Mouse (Mus musculus): ENCODE measurements around the gene Smim13. TPM values are rescaled to one million over a fixed set of nuclear protein-coding genes. Genes with fewer than 3 reads are reported as not detected.
"Not testable (repeated sequence)": the region's sequence is repeated elsewhere in the genome, so short reads cannot be mapped to it uniquely, and the experiment has no call there.

Smim13 gene
- 16.0 and 17.1 TPM in 2 replicates for polyA plus RNA-seq (2015; fragmentation: Nextera tagmentation; extraction: Ambion mirVana)

DNA sequence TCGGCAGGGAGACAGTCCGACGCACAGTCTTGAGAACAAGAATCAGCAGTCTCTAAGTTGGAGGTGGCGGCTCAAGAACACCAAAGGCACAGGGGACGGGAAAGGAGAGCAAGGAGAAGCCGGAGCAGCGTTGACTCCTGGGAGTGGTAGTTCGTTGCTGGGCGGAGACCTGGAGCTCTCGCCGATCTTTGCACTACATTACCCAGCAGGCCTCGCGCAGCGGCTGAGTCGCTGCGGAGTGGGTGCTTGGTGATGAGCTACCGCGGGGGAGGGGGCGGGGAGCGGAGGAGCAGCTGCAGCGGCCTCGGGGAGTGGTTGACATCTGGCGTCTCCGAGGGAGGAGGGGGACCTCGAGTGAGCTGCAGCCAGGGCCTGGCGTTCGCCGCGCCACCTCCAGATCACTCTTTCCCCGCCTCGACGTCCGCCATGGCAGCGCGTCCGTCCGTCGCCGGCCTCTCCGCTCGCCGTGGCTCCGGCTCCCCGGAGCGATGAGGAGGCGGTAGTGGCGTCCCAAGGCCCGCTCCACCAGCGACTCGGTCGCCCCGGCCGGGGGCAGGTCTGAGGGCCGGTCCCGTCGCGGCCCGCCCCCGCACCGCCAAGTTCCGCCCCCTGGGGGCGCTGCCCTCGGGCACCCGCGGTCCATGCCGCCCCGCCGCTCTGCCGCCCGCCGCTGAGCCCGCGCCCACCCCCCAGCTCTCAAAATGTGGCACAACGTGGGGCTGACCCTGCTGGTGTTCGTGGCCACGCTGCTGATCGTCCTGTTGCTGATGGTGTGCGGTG is at the start of gene Smim13:
Gene Smim13, plus strand, starts transcription at position 307 of the 780 bp plus-strand sequence.
- H3K4me1 ChIP-seq, result peaks cover 11% of the 10 kb centered on the region
- peak; percentile 96 for ATAC-seq (ENCODE audit: insufficient number of reproducible peaks, insufficient read depth, low FRiP score, low TSS enrichment, low read depth)
- no peaks in the 10 kb centered on the region for H3K9me3 ChIP-seq
- no peaks in the 10 kb centered on the region for H3K36me3 ChIP-seq
- H3K27ac ChIP-seq, result peak within 1 kb of the TSS; percentile 88
- no peaks in the 10 kb centered on the region for H3K27me3 ChIP-seq
- peak within 1 kb of the TSS; percentile 72 for H3K4me2 ChIP-seq
- H3K4me3 ChIP-seq, result peak within 1 kb of the TSS; percentile 80
- peak within 1 kb of the TSS; percentile 85 for H3K9ac ChIP-seq
- under 1% methylated on average over 78 of the region's 78 CpGs for whole genome bisulfite sequencing

DNA sequence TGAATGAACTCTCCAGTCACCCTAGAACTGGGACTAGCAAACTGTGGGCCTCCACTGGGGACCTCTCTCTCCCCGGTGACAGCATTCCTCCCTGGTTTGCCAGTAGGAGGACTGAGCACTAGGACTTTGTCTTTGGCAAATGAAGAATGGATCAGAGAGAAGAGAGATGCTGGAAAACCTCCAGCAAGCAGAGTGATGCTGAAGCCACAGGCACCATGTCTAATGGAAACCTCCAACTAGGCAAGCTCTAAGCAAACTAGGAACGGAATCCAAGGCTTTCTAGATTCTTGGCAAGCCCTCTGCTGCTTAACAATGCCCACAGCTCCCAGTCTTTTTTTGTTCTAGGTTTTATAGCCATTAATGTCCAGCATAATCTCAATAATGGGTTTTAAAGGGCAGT is 48.8 kb upstream of the Smim13 start:
- Histone ChIP-seq H3K9me3 (no peaks in the 10 kb centered on the region), H3K4me1 (peaks cover 13% of the 10 kb centered on the region; the same call in 1 of the 2 replicates), H3K27me3 (no peaks in the 10 kb centered on the region), H3K9ac (no peak overlapping the region), H3K36me3 (no peaks in the 10 kb centered on the region), H3K4me3 (no peak overlapping the region), H3K27ac (no peak overlapping the region), H3K4me2 (no peak overlapping the region)
- WGBS, result 67% methylated on average over 2 of the region's 2 CpGs
- ATAC-seq (ENCODE audit: insufficient number of reproducible peaks, insufficient read depth, low FRiP score, low TSS enrichment, low read depth), result no peak

DNA sequence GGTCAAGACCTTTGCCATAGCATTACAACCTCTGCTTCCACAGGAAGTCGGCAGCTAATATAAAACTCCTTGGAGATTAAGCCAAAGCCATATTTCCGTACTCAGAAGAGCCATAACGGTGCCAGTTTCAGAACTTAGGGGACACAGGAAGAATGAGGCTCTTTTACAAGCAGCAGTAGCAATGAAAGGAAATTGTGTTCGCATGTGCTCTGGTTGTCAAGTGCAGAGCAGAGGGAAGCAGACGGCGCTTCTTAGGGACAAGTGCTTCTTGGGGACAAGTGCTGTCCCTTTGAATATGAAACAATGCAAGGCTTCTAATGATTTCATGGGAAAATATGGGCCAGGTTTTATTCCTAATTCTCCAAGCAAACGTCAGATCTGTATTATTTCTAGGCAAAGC is 46.4 kb upstream of the Smim13 start:
- 40% methylated on average over 7 of the region's 7 CpGs for WGBS
- no peaks in the 10 kb centered on the region for H3K9me3 ChIP-seq
- no peak overlapping the region for H3K27ac ChIP-seq
- no peaks in the 10 kb centered on the region for H3K27me3 ChIP-seq
- peaks cover 13% of the 10 kb centered on the region; the same call in 1 of the 2 replicates for H3K4me1 ChIP-seq
- no peak for ATAC-seq (ENCODE audit: insufficient number of reproducible peaks, insufficient read depth, low FRiP score, low TSS enrichment, low read depth)
- H3K9ac ChIP-seq, result no peak overlapping the region
- no peak overlapping the region for H3K4me2 ChIP-seq
- H3K36me3 ChIP-seq, result no peaks in the 10 kb centered on the region
- no peak overlapping the region for H3K4me3 ChIP-seq

DNA sequence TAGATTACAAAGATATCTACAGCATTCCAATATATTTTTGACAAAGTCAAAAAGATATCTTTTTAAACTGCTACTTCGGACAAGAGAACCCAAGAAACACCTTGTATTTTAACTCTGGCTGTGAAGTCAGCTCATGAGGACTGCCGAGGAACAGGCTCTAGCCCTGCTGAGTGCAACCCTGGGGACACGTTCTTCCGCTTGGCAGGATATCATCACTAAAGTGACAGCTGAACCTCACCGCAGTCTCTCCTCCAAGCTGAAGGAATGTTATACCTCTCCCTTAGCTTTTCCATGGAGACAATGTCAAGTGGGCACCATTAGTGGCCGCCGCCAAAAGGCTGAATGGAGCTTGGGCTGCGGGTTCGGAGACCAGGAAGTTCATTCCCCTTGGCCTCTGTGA is 46.0 kb upstream of the Smim13 start:
- no peaks in the 10 kb centered on the region for H3K36me3 ChIP-seq
- no peak overlapping the region for H3K9ac ChIP-seq
- no peak overlapping the region for H3K27ac ChIP-seq
- H3K9me3 ChIP-seq, result no peaks in the 10 kb centered on the region
- H3K4me3 ChIP-seq, result no peak overlapping the region
- H3K4me2 ChIP-seq, result no peak overlapping the region
- H3K4me1 ChIP-seq, result peaks cover 13% of the 10 kb centered on the region; the same call in 1 of the 2 replicates
- H3K27me3 ChIP-seq, result no peaks in the 10 kb centered on the region
- 71% methylated on average over 9 of the region's 9 CpGs for WGBS
- no peak for ATAC-seq (ENCODE audit: insufficient number of reproducible peaks, insufficient read depth, low FRiP score, low TSS enrichment, low read depth)

DNA sequence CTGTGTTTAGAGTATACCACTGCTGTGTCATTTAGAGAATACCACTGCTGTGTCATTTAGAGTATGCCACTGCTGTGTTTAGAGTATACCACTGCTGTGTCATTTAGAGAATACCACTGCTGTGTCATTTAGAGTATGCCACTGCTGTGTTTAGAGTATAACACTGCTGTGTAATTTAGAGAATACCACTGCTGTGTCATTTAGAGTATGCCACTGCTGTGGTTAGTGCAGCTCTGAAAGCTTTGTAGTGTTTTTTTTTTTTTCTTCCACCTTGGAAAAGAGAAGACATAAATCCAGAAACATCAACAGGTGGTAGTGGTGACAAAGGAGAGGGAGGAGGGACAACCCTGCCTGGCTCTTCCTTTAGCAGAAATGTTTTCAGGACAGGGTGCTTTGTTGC is 44.1 kb upstream of the Smim13 start:
- H3K27ac ChIP-seq; H3K4me2 ChIP-seq; H3K36me3 ChIP-seq; H3K27me3 ChIP-seq; H3K4me3 ChIP-seq; H3K9ac ChIP-seq; ATAC-seq (ENCODE audit: insufficient number of reproducible peaks, insufficient read depth, low FRiP score, low TSS enrichment, low read depth); H3K9me3 ChIP-seq: not testable (repeated sequence)
- H3K4me1 ChIP-seq, result peaks cover 13% of the 10 kb centered on the region; the same call in 1 of the 2 replicates

DNA sequence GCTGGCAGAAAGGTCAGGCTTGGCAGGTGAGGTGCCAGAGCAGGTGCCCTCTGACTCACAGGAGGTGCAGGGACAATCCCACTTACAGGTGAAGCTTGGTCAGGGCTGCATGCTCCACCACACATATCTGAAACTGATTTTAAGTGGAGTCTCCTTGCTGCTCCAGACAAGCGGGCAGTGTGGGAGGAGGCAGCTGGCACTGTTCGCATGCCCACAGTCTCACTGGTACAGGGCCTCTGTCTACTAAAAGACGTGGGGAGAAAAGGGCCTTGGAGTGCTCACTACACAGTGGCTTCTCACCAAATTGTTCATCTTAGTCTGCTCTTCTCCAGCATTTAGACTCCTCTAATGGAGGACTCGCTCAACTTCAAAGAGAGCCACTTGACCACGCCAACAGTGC is 43.4 kb upstream of the Smim13 start:
- ATAC-seq (ENCODE audit: insufficient number of reproducible peaks, insufficient read depth, low FRiP score, low TSS enrichment, low read depth), result no peak
- Histone ChIP-seq H3K27ac (no peak overlapping the region), H3K4me2 (no peak overlapping the region), H3K4me1 (peaks cover 7% of the 10 kb centered on the region; the same call in 1 of the 2 replicates), H3K9ac (no peak overlapping the region), H3K4me3 (no peak overlapping the region), H3K27me3 (no peaks in the 10 kb centered on the region), H3K36me3 (no peaks in the 10 kb centered on the region), H3K9me3 (no peaks in the 10 kb centered on the region)
- 91% methylated on average over 5 of the region's 5 CpGs for WGBS

DNA sequence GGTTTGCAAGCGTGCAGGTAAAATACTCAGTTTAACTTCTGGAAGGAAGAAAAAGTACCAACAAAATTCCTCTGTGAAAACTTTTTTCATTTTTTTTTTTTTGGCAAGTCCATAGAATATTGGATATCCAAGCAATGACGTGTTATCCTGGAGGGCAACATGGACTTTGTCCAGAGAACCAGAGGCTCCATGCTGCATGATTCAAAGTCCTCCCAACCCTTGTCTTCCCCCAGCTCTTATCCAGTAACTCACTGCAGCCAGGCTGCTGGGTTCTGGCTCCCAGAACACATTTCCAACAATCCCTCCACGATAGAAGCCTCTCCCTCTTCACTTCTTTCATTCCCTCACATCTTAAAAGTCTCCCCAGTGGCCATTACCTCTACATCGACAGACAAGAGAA is 38.4 kb upstream of the Smim13 start:
- WGBS, result 70% methylated on average over 4 of the region's 4 CpGs
- Histone ChIP-seq H3K9me3 (no peaks in the 10 kb centered on the region), H3K27ac (no peak overlapping the region), H3K4me2 (no peak overlapping the region), H3K36me3 (no peaks in the 10 kb centered on the region), H3K4me1 (peaks cover 13% of the 10 kb centered on the region), H3K4me3 (no peak overlapping the region), H3K9ac (no peak overlapping the region), H3K27me3 (no peaks in the 10 kb centered on the region)
- ATAC-seq (ENCODE audit: insufficient number of reproducible peaks, insufficient read depth, low FRiP score, low TSS enrichment, low read depth), result no peak

DNA sequence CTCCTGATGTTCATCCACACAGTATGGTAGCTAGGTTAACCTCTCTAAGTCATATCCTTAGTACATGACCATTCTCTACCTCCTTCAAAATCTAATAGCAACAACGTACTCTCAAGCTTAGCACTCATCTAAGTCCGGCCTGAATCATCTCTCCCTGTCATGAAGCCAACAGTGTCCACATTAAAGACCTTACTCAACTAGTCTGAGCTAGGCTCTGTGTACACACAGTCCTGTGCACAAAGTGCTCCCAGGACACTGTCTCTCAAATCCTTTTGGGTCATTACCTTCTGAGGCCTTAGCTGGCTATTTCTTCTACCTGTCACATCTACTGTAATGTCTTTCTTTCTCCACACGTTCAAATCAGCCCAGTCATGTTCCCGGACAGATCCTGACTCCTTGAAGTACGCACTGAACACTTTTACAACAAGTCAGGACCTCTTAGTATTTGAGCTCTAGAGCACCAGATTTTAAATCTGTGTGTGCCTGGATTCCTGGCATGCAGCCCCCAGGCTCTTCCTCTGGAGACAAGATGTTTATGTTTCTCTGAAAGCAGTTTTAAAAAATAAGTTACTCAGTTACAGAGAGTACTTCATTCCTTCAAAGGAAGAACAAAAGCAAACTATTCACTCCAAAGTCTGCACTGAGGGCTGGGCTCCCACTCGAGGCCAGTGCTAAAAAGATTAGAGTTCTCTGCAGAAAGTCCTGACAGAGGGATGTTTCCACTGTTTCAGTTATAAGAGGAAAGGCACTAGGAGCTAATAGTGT is 36.9 kb upstream of the Smim13 start:
- H3K27ac ChIP-seq, result peak overlapping the region; percentile 39
- no peaks in the 10 kb centered on the region for H3K27me3 ChIP-seq
- H3K4me1 ChIP-seq, result peaks cover 13% of the 10 kb centered on the region
- WGBS, result 58% methylated on average over 6 of the region's 6 CpGs
- no peaks in the 10 kb centered on the region for H3K9me3 ChIP-seq
- ATAC-seq (ENCODE audit: insufficient number of reproducible peaks, insufficient read depth, low FRiP score, low TSS enrichment, low read depth), result no peak
- no peak overlapping the region for H3K4me2 ChIP-seq
- no peak overlapping the region for H3K4me3 ChIP-seq
- H3K36me3 ChIP-seq, result no peaks in the 10 kb centered on the region
- H3K9ac ChIP-seq, result no peak overlapping the region

DNA sequence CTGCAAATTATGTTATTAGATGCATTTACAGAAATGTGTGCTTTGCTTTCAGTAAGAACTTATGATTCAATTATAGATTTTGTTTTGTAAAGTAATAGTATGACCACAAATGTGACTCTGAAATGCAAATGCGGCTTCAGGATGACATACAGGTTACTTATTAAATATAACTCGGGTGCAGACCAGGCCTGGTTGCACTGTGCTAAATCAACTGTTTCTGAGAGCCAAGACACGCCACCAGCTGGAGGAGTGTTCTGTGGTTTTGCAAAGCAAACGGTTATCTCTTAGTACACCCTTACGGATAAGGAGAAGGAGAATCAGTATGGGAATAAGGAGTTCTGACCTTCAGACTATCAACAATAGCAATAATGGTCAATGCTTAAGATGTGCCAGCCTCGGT is 34.0 kb upstream of the Smim13 start:
- H3K27ac ChIP-seq, result no peak overlapping the region
- no peaks in the 10 kb centered on the region for H3K27me3 ChIP-seq
- 76% methylated on average over 6 of the region's 6 CpGs for whole genome bisulfite sequencing
- peaks cover 13% of the 10 kb centered on the region for H3K4me1 ChIP-seq
- H3K9me3 ChIP-seq, result peaks cover 1% of the 10 kb centered on the region; the same call in 1 of the 2 replicates
- no peak overlapping the region for H3K4me2 ChIP-seq
- H3K4me3 ChIP-seq, result no peak overlapping the region
- H3K36me3 ChIP-seq, result no peaks in the 10 kb centered on the region
- ATAC-seq (ENCODE audit: insufficient number of reproducible peaks, insufficient read depth, low FRiP score, low TSS enrichment, low read depth), result no peak
- H3K9ac ChIP-seq, result no peak overlapping the region

DNA sequence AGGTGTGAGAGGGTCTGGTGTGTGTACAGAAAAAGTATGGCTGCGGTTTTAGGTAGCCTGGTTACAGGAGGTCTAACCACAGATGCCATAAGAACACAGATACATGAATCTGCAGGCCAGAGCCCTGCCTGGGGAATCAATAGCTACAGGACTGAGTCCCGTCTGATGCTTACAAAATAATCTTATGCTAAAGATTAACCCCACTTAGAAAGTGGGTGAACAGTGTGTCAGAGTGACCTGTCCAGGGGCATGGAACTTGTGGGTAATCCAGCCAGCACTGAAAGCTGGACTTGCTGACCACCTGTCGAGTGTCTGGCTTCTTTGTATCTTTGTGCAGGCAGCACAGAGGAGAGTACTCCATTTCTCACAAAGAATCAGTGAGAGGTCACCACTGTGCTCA is 33.4 kb upstream of the Smim13 start:
- Histone ChIP-seq H3K27me3 (no peaks in the 10 kb centered on the region), H3K4me2 (no peak overlapping the region), H3K9me3 (peaks cover 7% of the 10 kb centered on the region; the same call in 1 of the 2 replicates), H3K36me3 (no peaks in the 10 kb centered on the region), H3K4me3 (no peak overlapping the region), H3K4me1 (peaks cover 13% of the 10 kb centered on the region), H3K27ac (no peak overlapping the region), H3K9ac (no peak overlapping the region)
- WGBS, result 79% methylated on average over 3 of the region's 3 CpGs
- no peak for ATAC-seq (ENCODE audit: insufficient number of reproducible peaks, insufficient read depth, low FRiP score, low TSS enrichment, low read depth)

DNA sequence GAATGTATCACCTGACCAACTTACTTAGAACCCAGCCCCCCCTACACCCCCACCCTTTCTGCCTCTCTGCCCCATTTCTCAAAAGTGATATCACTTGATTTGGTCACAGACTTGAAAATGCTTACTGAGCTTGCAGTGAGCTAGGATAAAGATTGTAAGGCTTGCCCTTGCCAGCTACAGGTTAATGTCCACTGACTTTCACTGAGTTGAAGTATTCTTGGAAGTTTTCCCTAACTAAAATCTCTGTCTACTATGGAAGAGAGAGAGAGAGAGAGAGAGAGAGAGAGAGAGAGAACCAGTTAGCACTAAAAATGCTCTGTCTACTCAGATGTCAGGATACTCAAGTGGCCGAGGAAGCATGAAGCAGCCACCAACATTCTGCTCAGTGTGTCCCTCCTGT is 30.6 kb upstream of the Smim13 start:
- Histone ChIP-seq H3K27me3 (no peaks in the 10 kb centered on the region), H3K4me2 (peak overlapping the region; percentile 65), H3K4me3 (0 out of 2 replicates have a peak overlapping the region, but pooled peaks have one; percentile 63), H3K9me3 (peaks cover 7% of the 10 kb centered on the region; the same call in 1 of the 2 replicates), H3K4me1 (no peaks in the 10 kb centered on the region), H3K27ac (no peak overlapping the region), H3K9ac (no peak overlapping the region), H3K36me3 (no peaks in the 10 kb centered on the region)
- ATAC-seq (ENCODE audit: insufficient number of reproducible peaks, insufficient read depth, low FRiP score, low TSS enrichment, low read depth), result no peak
- 33% methylated on average over 1 of the region's 1 CpGs for WGBS
